Mouse (Mus musculus) intestine, postnatal 0 days (tissue): ENCODE measurements at regions not wholly inside any gene's neighbourhood (a gene's known extent, or its start where the extent isn't known, plus 50 kb on each side); places are given as distances from the start of the nearest gene placed in this dataset.

Experiments used
- ATAC-seq: fragments of 200-750 bp; cut with Nextera tagmentation; 2 replicates; pipeline ENCODE4 v1.8.0; 2017; ENCODE audit warnings: mild to moderate bottlenecking, moderate TSS enrichment, moderate library complexity
- H3K27ac ChIP-seq: fragments of 300-500 bp; sonication (generic); 2 replicates; pipeline ENCODE4 v1.5.1; 2014; ENCODE audit warnings: mild to moderate bottlenecking, low read depth, low read length, moderate library complexity
- H3K27me3 ChIP-seq: fragments of 300-500 bp; sonication (generic); replicated peaks from 2 replicates; pipeline ENCODE4 v1.6.1; 2014; ENCODE audit warnings: low read length, mixed read lengths; ENCODE audit not compliant: control insufficient read depth, insufficient read depth
- H3K36me3 ChIP-seq: fragments of 300-500 bp; sonication (generic); 2 replicates; pipeline ENCODE4 v1.6.1; 2014; ENCODE audit warnings: mild to moderate bottlenecking, moderate library complexity; ENCODE audit not compliant: control insufficient read depth, insufficient read depth
- H3K4me1 ChIP-seq: fragments of 300-500 bp; sonication (generic); replicated peaks from 2 replicates; pipeline ENCODE4 v1.6.1; 2014; ENCODE audit warnings: antibody characterized with exemption, low read length, mixed read lengths; ENCODE audit not compliant: control insufficient read depth, insufficient read depth
- H3K4me2 ChIP-seq: fragments of 300-500 bp; sonication (generic); replicated peaks from 2 replicates; pipeline ENCODE4 v1.6.1; 2014; ENCODE audit warnings: low read depth, mild to moderate bottlenecking, moderate library complexity
- H3K4me3 ChIP-seq: fragments of 300-500 bp; sonication (generic); 2 replicates; pipeline ENCODE4 v1.5.1; 2014; ENCODE audit warnings: low read depth, low read length
- H3K9ac ChIP-seq: fragments of 300-500 bp; sonication (generic); 2 replicates; pipeline ENCODE4 v1.6.1; 2014; ENCODE audit warnings: mild to moderate bottlenecking, low read depth, low read length
- H3K9me3 ChIP-seq: fragments of 300-500 bp; sonication (generic); 2 replicates; pipeline ENCODE4 v1.6.1; 2016; ENCODE audit warnings: mixed run types; ENCODE audit not compliant: control insufficient read depth
- CTCF ChIP-seq: sonication (generic); IDR thresholded peaks from 2 replicates; pipeline ENCODE4 v1.5.1; 2016; ENCODE audit warnings: low read depth, mild to moderate bottlenecking, control low read depth, antibody characterized with exemption, moderate library complexity
- WGBS: fragments of 180-500 bp; shearing (Covaris S2); extraction: QIAGEN DNeasy Blood & Tissue Kit; methylation state at CpG from one replicate; pipeline ENCODE4 v1.1.7; 2014; 5-methylcytosine and 5-hydroxymethylcytosine counted together

GRCm38 (mm10) chr10:71893726-71894125, 546.2 kb downstream of the Ipmk start:
- H3K4me2 ChIP-seq = no peak overlapping the region
- TF ChIP-seq CTCF = no peak
- no peak overlapping the region for H3K27ac ChIP-seq
- no peaks in the 10 kb centered on the region for H3K36me3 ChIP-seq
- 63% methylated on average over 2 of the region's 2 CpGs for WGBS
- no peak overlapping the region for H3K9ac ChIP-seq
- no peaks in the 10 kb centered on the region for H3K9me3 ChIP-seq
- no peak for ATAC-seq
- H3K4me1 ChIP-seq = no peaks in the 10 kb centered on the region
- H3K4me3 ChIP-seq = no peak overlapping the region
- H3K27me3 ChIP-seq = no peaks in the 10 kb centered on the region

GRCm38 (mm10) chr10:71905029-71905428, 557.5 kb downstream of the Ipmk start:
- no peak overlapping the region for H3K4me2 ChIP-seq
- H3K9ac ChIP-seq = no peak overlapping the region
- TF ChIP-seq CTCF = no peak
- no peak overlapping the region for H3K27ac ChIP-seq
- 72% methylated on average over 4 of the region's 4 CpGs for WGBS
- H3K36me3 ChIP-seq = no peaks in the 10 kb centered on the region
- no peaks in the 10 kb centered on the region for H3K9me3 ChIP-seq
- H3K4me1 ChIP-seq = no peaks in the 10 kb centered on the region
- no peak overlapping the region for H3K4me3 ChIP-seq
- ATAC-seq = no peak
- no peaks in the 10 kb centered on the region for H3K27me3 ChIP-seq
